ENCODE assay signal across 10 mouse cellular contexts in the genomic region with DNA sequence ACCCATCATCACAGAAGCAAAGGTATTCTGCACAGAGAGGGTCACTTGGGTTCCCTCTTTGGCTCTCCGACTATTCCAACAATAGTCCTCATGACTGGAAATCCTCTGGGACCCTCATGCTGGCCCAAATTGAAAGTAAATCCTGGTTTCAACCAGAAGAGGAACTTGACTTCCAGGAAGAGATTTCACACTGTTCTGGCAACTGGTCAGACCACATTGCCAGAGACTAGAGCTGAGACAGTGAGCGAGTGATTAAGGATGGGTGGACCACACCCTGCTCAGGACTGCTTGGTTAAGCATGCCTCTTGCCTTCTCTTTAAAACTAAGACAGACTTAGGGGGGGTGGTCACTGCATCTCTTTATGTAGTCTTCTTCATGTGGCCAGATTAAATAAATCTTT.
DNase-seq lines count a peak whose midpoint lies in the region; ATAC-seq and TF ChIP-seq lines count a peak whose summit lies in the region.
"Had no signal": no experiment of that assay in that cellular context is flagged by ENCODE, and none has a peak within 500 bp of the region (broad histone marks: within the 10 kb centered on the region; RNA-seq: fewer than 3 reads in every experiment).

No protein-coding gene starts in this region.

- H3K9me3 ChIP-seq in heart, embryonic 11.5 days (replicated peaks; ENCODE audit: control insufficient read depth, low read length): no peaks in the 10 kb centered on the region
- H3K9me3 ChIP-seq: limb, embryonic 15.5 days had no signal

- TF ChIP-seq CTCF in heart, adult 2 months (IDR thresholded peaks at IDR 0.05): 0 out of 2 replicates have a peak, but pooled peaks have one; percentile 3

- intact Hi-C loops in heart, adult 2 months (cut with DNase I): loop anchor here (2.0 to 5.0 kb wide), 4 partner anchors 37 to 318 kb away; no protein-coding TSS in a partner anchor
- intact Hi-C loops in heart, postnatal 14 days (cut with DNase I): no loop called here
- intact Hi-C loops in left cerebral cortex, postnatal 36 days (cut with DNase I): no loop called here

- H3K9ac ChIP-seq in heart, adult 2 months (ENCODE audit: low read depth, low read length): no peak overlapping the region
- H3K9ac ChIP-seq in heart, embryonic 11.5 days (ENCODE audit: low read depth, low read length): no peak overlapping the region
- H3K9ac ChIP-seq: limb, embryonic 15.5 days had no signal

- peaks cover 6% of the 10 kb centered on the region for H3K4me1 ChIP-seq in heart, adult 2 months (ENCODE audit: control insufficient read depth, insufficient read depth, low read length)
- H3K4me1 ChIP-seq in heart, embryonic 11.5 days (ENCODE audit: control insufficient read depth, insufficient read depth, low read length): no peaks in the 10 kb centered on the region

- TF ChIP-seq EP300 in heart, adult 2 months (IDR thresholded peaks at IDR 0.05; ENCODE audit: insufficient read depth, low read depth, low read length): no peak

- H3K79me2 ChIP-seq in heart, adult 2 months (replicated peaks; ENCODE audit: control insufficient read depth, insufficient read depth, low read length): no peaks in the 10 kb centered on the region

- no peaks in the 10 kb centered on the region for H3K27me3 ChIP-seq in heart, adult 2 months (ENCODE audit: control insufficient read depth, insufficient read depth, low read length)
- H3K27me3 ChIP-seq in heart, embryonic 11.5 days (ENCODE audit: control insufficient read depth, insufficient read depth, low read length): no peaks in the 10 kb centered on the region
- H3K27me3 ChIP-seq: limb, embryonic 15.5 days had no signal

- H3K4me3 ChIP-seq in heart, adult 2 months: no peak overlapping the region
- H3K4me3 ChIP-seq in heart, embryonic 11.5 days (ENCODE audit: low read depth, low read length): no peak overlapping the region
- H3K4me3 ChIP-seq: limb, embryonic 15.5 days had no signal

- 30% methylated on average over 2 of the region's 2 CpGs for WGBS in heart, adult 2 months
- 70% methylated on average over 2 of the region's 2 CpGs for WGBS in heart, embryonic 11.5 days (ENCODE audit: insufficient replicate concordance)

- peak; percentile 40 to 66 for DNase-seq in heart, adult 2 months
- peak; percentile 55 for DNase-seq in adipocyte (ENCODE audit: low spot score)
- DNase-seq in heart, postnatal 14 days: peak; percentile 26 to 35
- no peak for DNase-seq in left cerebral cortex, postnatal 36 days (ENCODE audit: low spot score in 2 of 2)
- DNase-seq in right cerebral cortex, postnatal 36 days (ENCODE audit: low spot score in 2 of 2): no peak
- no peak for DNase-seq in right cerebral cortex, postnatal 14 days

- H3K36me3 ChIP-seq in heart, adult 2 months (ENCODE audit: control insufficient read depth, insufficient read depth, low read length): peaks cover 3% of the 10 kb centered on the region
- H3K36me3 ChIP-seq in heart, embryonic 11.5 days (ENCODE audit: control insufficient read depth, insufficient read depth, low read length): no peaks in the 10 kb centered on the region
- H3K36me3 ChIP-seq: limb, embryonic 15.5 days had no signal

- H3K4me2 ChIP-seq in heart, embryonic 11.5 days: no peak overlapping the region
- H3K4me2 ChIP-seq: limb, embryonic 15.5 days; midbrain, embryonic 11.5 days had no signal

- TF ChIP-seq POLR2A in heart, adult 2 months (IDR thresholded peaks at IDR 0.05; ENCODE audit: insufficient read depth, low read depth, low read length): no peak

- H3K27ac ChIP-seq in heart, adult 2 months: no peak overlapping the region; the same call in 1 of the 2 replicates
- H3K27ac ChIP-seq in heart, embryonic 11.5 days (ENCODE audit: low read depth, low read length): no peak overlapping the region
- H3K27ac ChIP-seq: limb, embryonic 15.5 days had no signal

- no peak for ATAC-seq in heart, embryonic 11.5 days (replicated peaks; ENCODE audit: insufficient number of reproducible peaks, low FRiP score, low TSS enrichment)
- peak; percentile 72 for ATAC-seq in megakaryocyte, adult 5-6 weeks (ENCODE audit: poor library complexity, severe bottlenecking)

Comparison
In these comparisons a context has a peak if more than half of its experiments do, and no peak if none do; other contexts are left out.
1. DNase-seq: peak in heart, adult 2 months (2 of 2), adipocyte (single experiment) and heart, postnatal 14 days (2 of 2); none in left cerebral cortex, postnatal 36 days (0 of 2), right cerebral cortex, postnatal 36 days (0 of 2) and right cerebral cortex, postnatal 14 days (single experiment).